Mouse (Mus musculus): ENCODE data around the gene Xrcc3.

Xrcc3 gene

GRCm38 (mm10) chr12:111813766-111814617, at the start of gene Xrcc3, which contains the start of gene Zfyve21:
Gene Xrcc3, minus strand, starts transcription at chr12:111813873.
Gene Zfyve21, plus strand, starts transcription at chr12:111814170.
- peak; percentile 98 for DNase-seq (ENCODE audit: low spot score)

DNA sequence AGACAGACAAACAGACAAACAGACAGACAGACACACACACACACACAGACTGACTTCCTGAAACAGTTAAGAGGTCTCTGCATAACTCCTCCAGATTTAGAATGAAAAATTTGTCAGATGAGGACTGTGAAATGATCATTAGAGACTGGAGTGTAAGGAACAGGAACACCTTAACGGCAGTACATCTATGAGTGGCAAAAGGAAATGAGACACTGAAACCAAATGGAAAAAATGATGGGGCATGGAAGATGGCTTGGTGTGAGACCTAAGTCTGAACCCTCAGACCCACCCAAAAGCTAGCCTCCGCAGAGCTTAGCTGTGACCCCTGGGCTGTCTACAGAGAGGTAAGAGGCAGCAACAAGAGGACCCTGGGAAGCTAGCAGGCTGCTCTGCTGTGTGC, 41.8 kb upstream of the Xrcc3 start:
- DNase-seq (ENCODE audit: low spot score), result no peak

GRCm38 (mm10) chr12:111853546-111853945, 39.9 kb upstream of the Xrcc3 start:
- no peak for DNase-seq (ENCODE audit: low spot score)

GRCm38 (mm10) chr12:111853011-111853436, 39.4 kb upstream of the Xrcc3 start:
- no peak for DNase-seq (ENCODE audit: low spot score)

DNA sequence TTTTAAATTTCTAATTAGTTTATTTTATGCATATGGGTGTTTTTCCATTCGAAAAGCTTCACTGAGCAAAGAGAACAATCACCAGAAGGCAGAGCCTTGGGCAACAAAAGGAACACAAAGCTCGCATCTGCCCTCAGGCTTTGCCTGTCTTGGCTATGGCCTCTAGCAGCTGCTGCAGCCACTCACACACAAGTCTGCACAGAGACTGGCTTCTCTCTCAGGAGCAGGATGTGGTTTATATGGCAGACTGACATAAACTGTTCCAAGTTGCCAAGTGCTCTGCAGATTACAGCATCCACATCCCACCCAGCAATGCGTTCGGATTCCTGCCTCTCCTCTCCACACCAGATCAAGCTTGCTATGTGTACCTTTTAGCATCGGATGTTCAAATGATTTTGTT, 38.1 kb upstream of the Xrcc3 start:
- no peak for DNase-seq (ENCODE audit: low spot score)

GRCm38 (mm10) chr12:111851235-111851634, 37.6 kb upstream of the Xrcc3 start:
- DNase-seq (ENCODE audit: low spot score), result no peak

DNA sequence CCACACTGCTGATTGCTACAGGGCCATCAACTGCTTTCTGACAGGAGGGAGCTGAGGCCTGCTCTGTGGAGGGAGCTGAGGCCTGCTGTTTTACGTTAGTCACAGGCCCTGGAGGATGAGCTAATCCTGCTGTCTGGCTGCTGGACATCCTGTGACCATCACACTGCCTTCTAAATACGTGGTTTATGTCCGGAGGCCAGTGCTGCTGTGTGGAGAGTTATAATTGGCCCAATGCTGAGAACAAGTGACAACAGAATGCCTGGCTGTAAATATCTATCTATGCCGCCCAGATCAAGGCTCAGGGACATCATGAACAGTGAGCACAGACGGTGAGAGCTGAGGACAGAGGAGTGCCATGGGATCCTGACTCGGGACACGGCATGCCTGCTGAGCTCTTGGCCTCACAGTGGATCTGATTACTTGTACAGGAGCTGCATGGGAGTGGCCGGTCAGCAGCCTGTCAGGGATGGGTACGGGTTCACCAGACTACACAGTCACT, 34.7 kb upstream of the Xrcc3 start:
- no peak for DNase-seq (ENCODE audit: low spot score)

DNA sequence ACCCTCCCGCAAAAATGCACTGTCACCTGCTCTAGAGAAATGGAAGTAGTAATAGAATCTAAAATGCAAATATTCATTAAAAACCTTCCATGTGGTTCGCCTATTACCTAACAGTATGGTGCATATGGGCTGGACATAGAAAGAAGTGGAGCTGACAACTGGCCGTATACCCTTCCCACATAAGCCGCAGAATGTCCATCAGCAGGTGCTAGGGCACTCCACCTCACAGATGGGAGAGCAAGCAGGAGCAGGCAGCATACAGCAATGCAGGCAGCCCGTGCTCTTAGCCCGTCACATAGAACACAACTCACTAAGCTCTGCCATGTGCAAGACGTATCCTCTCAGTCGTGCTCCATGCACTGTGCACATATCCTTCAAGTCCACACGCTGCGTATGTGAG, 33.1 kb upstream of the Xrcc3 start:
- DNase-seq (ENCODE audit: low spot score), result no peak

GRCm38 (mm10) chr12:111845953-111846352, 32.3 kb upstream of the Xrcc3 start:
- no peak for DNase-seq (ENCODE audit: low spot score)

DNA sequence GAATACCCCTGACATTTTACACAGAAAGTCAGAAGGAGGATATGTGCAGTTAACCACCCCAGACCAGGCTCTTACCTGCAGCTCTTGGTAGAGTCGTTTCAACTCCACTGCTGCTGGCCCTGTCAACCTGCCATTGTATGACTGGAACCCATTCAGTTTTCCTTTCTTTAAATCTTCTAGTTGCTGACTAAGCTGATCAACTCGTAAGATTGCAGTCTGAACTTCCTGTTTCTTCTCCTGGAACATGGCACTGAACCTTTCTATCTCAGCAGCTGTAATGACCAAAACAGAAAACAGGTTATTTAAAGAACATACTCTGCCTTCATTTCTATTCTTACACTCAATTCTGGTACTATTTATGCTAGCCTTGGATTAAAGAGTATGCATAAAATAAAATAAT, 29.8 kb upstream of the Xrcc3 start:
- no peak for DNase-seq (ENCODE audit: low spot score)

DNA sequence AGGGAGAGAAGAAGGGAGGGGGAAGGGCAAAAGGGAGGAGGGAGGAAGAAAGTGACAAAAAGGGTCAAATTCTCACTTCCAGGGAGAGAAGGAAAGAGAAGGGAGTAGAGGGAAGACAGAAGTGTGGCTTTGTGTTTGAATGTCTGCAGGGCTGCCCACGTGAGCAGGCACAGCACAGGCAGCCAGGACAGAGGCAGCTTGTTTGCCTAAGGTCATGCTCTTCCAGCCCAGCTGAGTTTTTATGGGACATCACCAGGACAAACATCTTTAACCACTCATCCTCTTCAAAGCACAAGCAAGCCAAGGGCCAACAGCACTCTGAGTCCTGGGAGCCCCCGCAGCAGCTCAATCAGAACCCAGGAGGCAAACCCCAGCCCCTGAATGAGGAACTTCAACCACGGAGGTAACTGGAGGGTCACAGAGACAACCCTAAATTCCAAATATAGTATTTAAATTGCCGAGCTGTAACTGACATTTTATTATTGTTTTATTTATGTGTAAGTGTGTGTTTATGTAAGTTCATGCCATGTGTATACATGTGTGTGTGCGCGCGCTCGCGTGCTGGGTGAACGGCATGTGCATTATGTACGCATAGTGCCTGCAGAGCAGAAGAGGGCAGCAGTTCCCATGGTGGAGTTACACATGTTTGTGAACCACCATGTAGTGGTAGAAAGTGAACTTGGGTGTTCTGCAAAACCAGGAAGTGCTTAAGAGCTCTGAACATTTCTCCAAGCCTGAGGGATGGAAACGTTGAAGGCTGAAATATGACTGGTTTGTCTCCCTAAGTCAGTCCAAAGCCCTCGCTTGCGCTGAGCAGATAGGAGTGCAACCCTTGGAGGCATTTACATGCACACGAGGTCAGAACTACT, 29.1 kb upstream of the Xrcc3 start:
- DNase-seq (ENCODE audit: low spot score), result no peak

GRCm38 (mm10) chr12:111833457-111833856, 19.8 kb upstream of the Xrcc3 start:
- peak; percentile 44 for DNase-seq (ENCODE audit: low spot score)

GRCm38 (mm10) chr12:111832643-111833042, 19.0 kb upstream of the Xrcc3 start:
- DNase-seq (ENCODE audit: low spot score), result no peak

GRCm38 (mm10) chr12:111830375-111830774, 16.7 kb upstream of the Xrcc3 start:
- no peak for DNase-seq (ENCODE audit: low spot score)

GRCm38 (mm10) chr12:111829954-111830353, 16.3 kb upstream of the Xrcc3 start:
- DNase-seq (ENCODE audit: low spot score), result no peak

DNA sequence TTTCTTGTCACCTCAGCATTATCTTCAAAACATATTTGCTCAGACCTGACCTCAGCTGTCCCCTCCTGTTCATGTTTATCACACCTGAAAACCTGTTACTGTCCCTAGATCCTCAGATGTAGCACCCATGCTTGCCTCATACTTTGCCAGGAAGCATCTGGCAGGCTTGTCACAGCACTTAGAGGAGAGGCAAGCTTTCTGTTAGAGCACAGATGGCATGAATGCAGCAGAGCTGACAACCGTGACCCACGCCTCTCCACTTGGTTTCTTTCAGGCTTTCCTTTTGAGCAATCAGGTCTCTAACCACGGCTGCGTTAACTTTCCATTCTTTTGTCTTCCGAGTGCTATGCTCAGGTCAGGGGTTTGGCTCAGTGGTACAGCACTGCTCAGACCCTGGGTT, 15.8 kb upstream of the Xrcc3 start:
- no peak for DNase-seq (ENCODE audit: low spot score)

- no peak for DNase-seq (ENCODE audit: low spot score)
Observed at GRCm38 (mm10) chr12:111827556-111827955, 13.9 kb upstream of the Xrcc3 start.

- DNase-seq (ENCODE audit: low spot score), result no peak
Observed at GRCm38 (mm10) chr12:111821931-111822330, 8.3 kb upstream of the Xrcc3 start.

- no peak for DNase-seq (ENCODE audit: low spot score)
Observed at GRCm38 (mm10) chr12:111820708-111821107, 7.0 kb upstream of the Xrcc3 start.

DNA sequence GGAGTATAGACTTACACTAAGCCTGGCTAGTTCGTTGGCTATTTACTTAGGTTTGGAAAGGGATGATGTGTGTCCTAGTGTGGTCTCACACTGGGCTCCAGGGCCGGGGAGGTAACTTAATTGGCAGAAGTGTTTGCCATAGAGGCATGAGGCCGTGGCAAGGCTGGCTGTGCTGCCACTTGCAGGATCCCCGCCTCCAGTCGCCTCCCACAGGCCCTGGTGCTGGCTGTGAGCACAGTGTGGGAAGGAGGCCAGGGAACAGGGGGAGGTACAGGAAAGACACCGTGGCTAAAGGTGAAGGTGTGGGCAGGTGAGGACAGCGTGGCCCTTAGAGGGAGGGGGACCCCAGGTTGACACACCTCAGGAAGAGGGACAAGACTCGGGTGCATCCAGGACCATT, 6.3 kb upstream of the Xrcc3 start:
- no peak for DNase-seq (ENCODE audit: low spot score)

- no peak for DNase-seq (ENCODE audit: low spot score)
Observed at GRCm38 (mm10) chr12:111817991-111818390, 4.3 kb upstream of the Xrcc3 start.

GRCm38 (mm10) chr12:111816967-111817366, 3.3 kb upstream of the Xrcc3 start:
- peak; percentile 74 for DNase-seq (ENCODE audit: low spot score)

DNA sequence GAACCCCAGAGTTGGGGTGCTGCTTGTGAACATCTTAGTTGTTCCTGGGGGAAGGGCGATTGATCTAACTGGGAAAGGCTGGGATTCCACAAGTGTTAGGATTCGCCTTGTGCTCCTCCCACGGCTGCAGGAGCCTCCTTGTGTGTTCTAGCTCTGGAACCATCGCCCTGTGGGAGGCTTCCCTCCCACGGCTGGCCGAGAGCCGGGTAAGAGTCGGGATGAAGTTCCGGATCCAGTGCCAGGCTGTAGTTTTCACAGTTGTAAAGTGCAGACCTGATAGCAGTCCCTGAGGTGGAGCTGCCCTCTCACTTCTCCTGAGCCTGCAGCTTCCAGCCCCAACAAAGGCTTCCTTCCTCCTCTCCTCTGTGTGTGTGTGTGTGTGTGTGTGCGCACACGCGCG, 2.9 kb upstream of the Xrcc3 start:
- DNase-seq (ENCODE audit: low spot score), result no peak
